Mouse (Mus musculus) liver, postnatal 0 days (tissue): ENCODE measurements around the gene Adcy9.

ENCODE experiments used
- CTCF ChIP-seq: sonication (generic); IDR thresholded peaks from 2 replicates; pipeline ENCODE4 v1.5.1; 2016; ENCODE audit warnings: antibody characterized with exemption, low read depth
- EP300 ChIP-seq: IDR thresholded peaks from 2 replicates; pipeline ENCODE4 v1.6.1; 2016; ENCODE audit warnings: antibody characterized with exemption, low read depth, mild to moderate bottlenecking

GRCm38 (mm10) chr16:4457927-4458326 lies 37.6 kb upstream of the Adcy9 start:
- TF ChIP-seq CTCF (no peak), EP300 (no peak)
